Comparison of ENCODE assay signal across 24 mouse cellular contexts in the genomic region with DNA sequence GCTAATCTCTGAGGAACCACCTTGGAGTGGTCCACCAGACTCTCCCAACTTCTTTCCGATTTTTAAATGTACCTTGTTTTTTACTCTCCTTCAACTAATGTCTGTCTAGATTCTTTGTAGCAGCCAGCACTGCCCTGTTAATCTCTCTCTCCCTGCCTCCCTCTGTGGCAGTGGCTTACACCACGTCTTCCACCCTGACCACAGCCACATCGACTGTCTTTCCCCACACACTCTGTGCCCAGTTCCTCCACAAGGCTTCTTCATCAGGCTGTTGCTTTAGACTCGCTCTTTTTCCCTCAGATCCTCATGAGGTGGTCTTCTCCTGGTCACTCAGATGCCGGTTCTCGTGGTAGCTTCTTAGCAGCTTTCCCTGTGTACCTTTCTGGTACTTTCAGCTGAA.
"Had no signal": no experiment of that assay in that cellular context is flagged by ENCODE, and none has a peak within 500 bp of the region (broad histone marks: within the 10 kb centered on the region; RNA-seq: fewer than 3 reads in every experiment).

No protein-coding gene starts in this region.

- DNase-seq: gastrocnemius, postnatal 14 days; gastrocnemius, postnatal 36 days; heart, adult 2 months; heart, postnatal 10 days; heart, postnatal 4 days; kidney, adult 18-20 months; kidney, adult 8-10 months; kidney, postnatal 10 days; kidney, postnatal 25 days; kidney, postnatal 4 days; liver; liver, embryonic 13.5 days had no signal

- ATAC-seq: hindbrain, embryonic 16.5 days; inflammation-experienced regulatory T-cells, adult 6 months; intestine, embryonic 15.5 days; intestine, postnatal 0 days had no signal

- H3K4me1 ChIP-seq: hindbrain, embryonic 10.5 days; hindbrain, embryonic 12.5 days; intestine, embryonic 15.5 days; limb, embryonic 10.5 days; limb, embryonic 12.5 days; liver, embryonic 13.5 days had no signal

- H3K27ac ChIP-seq: heart, adult 2 months; hindbrain, embryonic 10.5 days; hindbrain, embryonic 12.5 days; hindbrain, embryonic 14.5 days; intestine, embryonic 15.5 days; layer of hippocampus, adult 2 months; limb, embryonic 10.5 days; limb, embryonic 12.5 days; liver, embryonic 13.5 days had no signal

- H3K4me2 ChIP-seq: heart, embryonic 11.5 days; hindbrain, embryonic 12.5 days; hindbrain, embryonic 14.5 days; intestine, embryonic 15.5 days; limb, embryonic 12.5 days; liver, embryonic 11.5 days; liver, embryonic 13.5 days had no signal

- H3K9ac ChIP-seq: hindbrain, embryonic 12.5 days; hindbrain, embryonic 14.5 days; intestine, embryonic 15.5 days; limb, embryonic 12.5 days; liver, embryonic 13.5 days had no signal

- H3K4me3 ChIP-seq: heart, adult 2 months; hindbrain, embryonic 10.5 days; hindbrain, embryonic 12.5 days; intestine, embryonic 15.5 days; layer of hippocampus, adult 2 months; limb, embryonic 10.5 days; limb, embryonic 12.5 days; liver, embryonic 13.5 days had no signal

- H3K27me3 ChIP-seq: hindbrain, embryonic 12.5 days; intestine, embryonic 15.5 days; limb, embryonic 12.5 days; liver, embryonic 13.5 days had no signal

- H3K9me3 ChIP-seq: hindbrain, embryonic 12.5 days; intestine, embryonic 15.5 days; limb, embryonic 10.5 days had no signal
